25 mouse cellular contexts compared by ENCODE assay signal in the genomic region with DNA sequence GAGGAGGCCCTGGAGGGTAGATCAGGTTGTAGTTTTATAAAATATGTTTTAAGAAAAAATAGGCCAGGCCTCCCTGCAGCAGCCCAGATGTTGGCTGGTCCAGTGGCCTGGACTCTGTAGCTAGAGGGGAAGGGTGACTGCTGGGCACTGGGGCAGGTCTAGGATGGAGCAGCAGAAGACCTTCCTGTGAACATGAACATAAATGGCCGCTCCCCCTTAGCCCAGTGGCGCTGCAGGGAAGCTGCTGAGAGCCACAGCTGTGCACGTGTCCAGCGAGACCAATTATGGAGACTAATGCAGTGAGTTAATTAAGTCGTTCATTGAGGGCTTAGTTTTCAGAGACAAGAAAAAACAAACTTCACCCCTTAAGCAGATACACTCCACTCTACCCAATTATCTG. TPM values are rescaled to one million over a fixed set of nuclear protein-coding genes. Genes with fewer than 3 reads are reported as not detected.
DNase-seq lines count a peak whose midpoint lies in the region; ATAC-seq and TF ChIP-seq lines count a peak whose summit lies in the region.
"Had no signal": no experiment of that assay in that cellular context is flagged by ENCODE, and none has a peak within 500 bp of the region (broad histone marks: within the 10 kb centered on the region; RNA-seq: fewer than 3 reads in every experiment).

No protein-coding gene starts in this region.

- TF ChIP-seq EP300 in MEL (IDR thresholded peaks at IDR 0.05; ENCODE audit: low read depth in 1 of 2, low read length in 2 of 2), result no peak

- TF ChIP-seq POLR2A in MEL (IDR thresholded peaks at IDR 0.05; ENCODE audit: control insufficient read depth in 1 of 2, insufficient read depth in 1 of 2, low read depth in 1 of 2, low read length in 2 of 2, poor library complexity in 1 of 2), result no peak

- no peak for TF ChIP-seq CTCF in MEL (IDR thresholded peaks at IDR 0.05 in 2 of 3, conservative IDR thresholded peaks at IDR 0.05 in 1 of 3; ENCODE audit: control insufficient read depth in 1 of 3, insufficient read depth in 1 of 3, low read depth in 2 of 3, low read length in 3 of 3, poor library complexity in 1 of 3, severe bottlenecking in 1 of 3)

- WGBS in heart, embryonic 16.5 days, result 83% methylated on average over 5 of the region's 5 CpGs
- WGBS in heart, embryonic 11.5 days (ENCODE audit: insufficient replicate concordance), result 81% methylated on average over 5 of the region's 5 CpGs
- WGBS in embryonic facial prominence, embryonic 15.5 days, result 65% methylated on average over 5 of the region's 5 CpGs

- no peak for DNase-seq in MEL (ENCODE audit: low read depth, low spot score)
- no peak for DNase-seq in urinary bladder, postnatal 14 days (ENCODE audit: low spot score)
- no peak for DNase-seq in thymus, postnatal 4 days
- DNase-seq: adrenal gland, postnatal 25 days; cerebellum, adult 18-20 months; cerebellum, postnatal 14 days; gastrocnemius, postnatal 14 days; heart, adult 11 months; heart, postnatal 14 days; kidney, adult 8-10 months; kidney, postnatal 14 days; layer of hippocampus, postnatal 36 days; lung, adult 2 months; lung, postnatal 14 days; thymus, postnatal 25 days had no signal

- no peaks in the 10 kb centered on the region for H3K9me3 ChIP-seq in heart, embryonic 16.5 days (replicated peaks; ENCODE audit: control insufficient read depth, low read length)
- no peaks in the 10 kb centered on the region for H3K9me3 ChIP-seq in heart, embryonic 11.5 days (replicated peaks; ENCODE audit: control insufficient read depth, low read length)
- no peaks in the 10 kb centered on the region for H3K9me3 ChIP-seq in MEL (replicated peaks; ENCODE audit: insufficient read depth, low read length)
- H3K9me3 ChIP-seq in embryonic facial prominence, embryonic 15.5 days (replicated peaks), result no peaks in the 10 kb centered on the region
- H3K9me3 ChIP-seq: embryonic facial prominence, embryonic 12.5 days; heart, embryonic 12.5 days; megakaryocyte, embryonic 14.5 days; stomach, embryonic 15.5 days had no signal

- H3K79me2 ChIP-seq in MEL (ENCODE audit: control insufficient read depth, insufficient read depth, low read length, poor library complexity), result peaks cover 1% of the 10 kb centered on the region; the same call in 1 of the 2 replicates

- no peak overlapping the region for H3K4me3 ChIP-seq in heart, embryonic 16.5 days (ENCODE audit: low read length)
- no peak overlapping the region for H3K4me3 ChIP-seq in heart, embryonic 11.5 days (ENCODE audit: low read depth, low read length)
- H3K4me3 ChIP-seq in MEL (ENCODE audit: control insufficient read depth in 1 of 2, insufficient read depth in 1 of 2, low read depth in 2 of 2, low read length in 2 of 2), result no peak overlapping the region
- no peak overlapping the region for H3K4me3 ChIP-seq in embryonic facial prominence, embryonic 15.5 days (replicated peaks)
- H3K4me3 ChIP-seq: embryonic facial prominence, embryonic 12.5 days; heart, embryonic 12.5 days; megakaryocyte, embryonic 14.5 days; stomach, embryonic 15.5 days had no signal

- no peak overlapping the region for H3K4me2 ChIP-seq in heart, embryonic 16.5 days (ENCODE audit: low read depth, low read length)
- H3K4me2 ChIP-seq in heart, embryonic 11.5 days, result no peak overlapping the region
- H3K4me2 ChIP-seq in embryonic facial prominence, embryonic 15.5 days (replicated peaks), result no peak overlapping the region
- H3K4me2 ChIP-seq: embryonic facial prominence, embryonic 12.5 days; heart, embryonic 12.5 days; stomach, embryonic 15.5 days had no signal

- no peak overlapping the region for H3K9ac ChIP-seq in heart, embryonic 16.5 days (ENCODE audit: low read length)
- no peak overlapping the region for H3K9ac ChIP-seq in heart, embryonic 11.5 days (ENCODE audit: low read depth, low read length)
- no peak overlapping the region for H3K9ac ChIP-seq in MEL (ENCODE audit: control insufficient read depth, low read depth, low read length, poor library complexity, severe bottlenecking)
- H3K9ac ChIP-seq in embryonic facial prominence, embryonic 15.5 days, result no peak overlapping the region
- H3K9ac ChIP-seq: embryonic facial prominence, embryonic 12.5 days; heart, embryonic 12.5 days; stomach, embryonic 15.5 days had no signal

- no peaks in the 10 kb centered on the region for H3K27me3 ChIP-seq in heart, embryonic 16.5 days (ENCODE audit: control insufficient read depth, insufficient read depth, low read length)
- H3K27me3 ChIP-seq in heart, embryonic 11.5 days (ENCODE audit: control insufficient read depth, insufficient read depth, low read length), result no peaks in the 10 kb centered on the region
- H3K27me3 ChIP-seq in MEL (ENCODE audit: control insufficient read depth in 1 of 2, insufficient read depth in 2 of 2, low read length in 2 of 2), result no peaks in the 10 kb centered on the region
- H3K27me3 ChIP-seq in embryonic facial prominence, embryonic 15.5 days, result no peaks in the 10 kb centered on the region
- H3K27me3 ChIP-seq: embryonic facial prominence, embryonic 12.5 days; heart, embryonic 12.5 days; megakaryocyte, embryonic 14.5 days; stomach, embryonic 15.5 days had no signal

- TF ChIP-seq RAD21 in MEL (IDR thresholded peaks at IDR 0.05; ENCODE audit: low read depth, low read length), result no peak

- H3K36me3 ChIP-seq in heart, embryonic 16.5 days (ENCODE audit: control insufficient read depth, insufficient read depth), result peaks cover 56% of the 10 kb centered on the region
- H3K36me3 ChIP-seq in heart, embryonic 11.5 days (ENCODE audit: control insufficient read depth, insufficient read depth, low read length), result peaks cover 42% of the 10 kb centered on the region
- H3K36me3 ChIP-seq in MEL (ENCODE audit: control insufficient read depth in 1 of 2, insufficient read depth in 2 of 2, low read length in 2 of 2), result peaks cover 9 to 13% of the 10 kb centered on the region in 2 experiments
- peaks cover 74% of the 10 kb centered on the region for H3K36me3 ChIP-seq in embryonic facial prominence, embryonic 15.5 days

- no peak for ATAC-seq in heart, embryonic 16.5 days (replicated peaks; ENCODE audit: extremely low read depth, insufficient read depth, low FRiP score)
- no peak for ATAC-seq in heart, embryonic 11.5 days (replicated peaks; ENCODE audit: insufficient number of reproducible peaks, low FRiP score, low TSS enrichment)
- ATAC-seq in embryonic facial prominence, embryonic 15.5 days (ENCODE audit: insufficient number of reproducible peaks, low FRiP score, low TSS enrichment, low read depth), result 0 out of 2 replicates have a peak, but pooled peaks have one; percentile 61
- ATAC-seq in megakaryocyte, adult 5-6 weeks (ENCODE audit: poor library complexity, severe bottlenecking), result peak; percentile 45
- ATAC-seq: CD4-positive, CD25-positive, alpha-beta regulatory T cell, adult 4 months; forebrain, embryonic 16.5 days had no signal

- no peaks in the 10 kb centered on the region for H3K4me1 ChIP-seq in heart, embryonic 16.5 days (ENCODE audit: control insufficient read depth, insufficient read depth, low read length)
- no peaks in the 10 kb centered on the region for H3K4me1 ChIP-seq in heart, embryonic 11.5 days (ENCODE audit: control insufficient read depth, insufficient read depth, low read length)
- H3K4me1 ChIP-seq in MEL (ENCODE audit: control insufficient read depth in 1 of 2, insufficient read depth in 2 of 2, low read length in 2 of 2), result peaks cover 0 to 6% of the 10 kb centered on the region in 2 experiments; a peak in 2 of 4 replicates
- no peaks in the 10 kb centered on the region for H3K4me1 ChIP-seq in embryonic facial prominence, embryonic 15.5 days
- H3K4me1 ChIP-seq: embryonic facial prominence, embryonic 12.5 days; heart, embryonic 12.5 days; stomach, embryonic 15.5 days had no signal

- H3K27ac ChIP-seq in heart, embryonic 16.5 days (ENCODE audit: low read length), result peak overlapping the region; percentile 46
- no peak overlapping the region for H3K27ac ChIP-seq in heart, embryonic 11.5 days (ENCODE audit: low read depth, low read length)
- peak overlapping the region; percentile 25 for H3K27ac ChIP-seq in MEL (ENCODE audit: control insufficient read depth, low read depth, low read length)
- no peak overlapping the region for H3K27ac ChIP-seq in embryonic facial prominence, embryonic 15.5 days (replicated peaks)
- H3K27ac ChIP-seq: embryonic facial prominence, embryonic 12.5 days; stomach, embryonic 15.5 days had no signal

RNA-seq across cellular contexts. Expression of gene Mtfr1l, which starts 9.4 kb away (rescaled TPM):
- polyA plus RNA-seq in heart, embryonic 16.5 days (2015; fragmentation: Nextera tagmentation; extraction: Ambion mirVana), result 165 and 167 TPM in 2 replicates
- 167 and 177 TPM in 2 replicates for polyA plus RNA-seq in heart, embryonic 11.5 days (2014; fragmentation: Nextera tagmentation; extraction: Ambion mirVana)
- 44.3 and 52.0 TPM in 2 replicates for total RNA-seq in MEL (2012; rRNA removed)
- polyA plus RNA-seq in MEL (2012; ENCODE audit: insufficient read depth in 1 of 2, insufficient read length in 2 of 2, low read depth in 1 of 2, low replicate concordance in 2 of 2, missing spikeins in 1 of 2), result 10 to 100 TPM in 1 of 2 experiments, not detected in 1; 88.3 TPM
- 111 and 116 TPM in 2 replicates for polyA plus RNA-seq in embryonic facial prominence, embryonic 15.5 days (2015; fragmentation: Nextera tagmentation; extraction: Ambion mirVana)
- 40.4 and 48.1 TPM in 2 replicates for total RNA-seq in megakaryocyte, adult 5-6 weeks (2015)
- total RNA-seq in megakaryocyte, adult 5-6 weeks (2017), result 33.6 and 38.3 TPM in 2 replicates

RNA-seq across cellular contexts. Expression of gene Aunip, which starts 15.0 kb away (rescaled TPM):
- 8.1 and 10.0 TPM in 2 replicates for polyA plus RNA-seq in heart, embryonic 16.5 days (2015; fragmentation: Nextera tagmentation; extraction: Ambion mirVana)
- 5.6 and 6.6 TPM in 2 replicates for polyA plus RNA-seq in heart, embryonic 11.5 days (2014; fragmentation: Nextera tagmentation; extraction: Ambion mirVana)
- 12.8 and 14.9 TPM in 2 replicates for total RNA-seq in MEL (2012; rRNA removed)
- 10 to 100 TPM in 1 of 2 experiments, not detected in 1; 20.6 TPM for polyA plus RNA-seq in MEL (2012; ENCODE audit: insufficient read depth in 1 of 2, insufficient read length in 2 of 2, low read depth in 1 of 2, low replicate concordance in 2 of 2, missing spikeins in 1 of 2)
- 8.8 and 8.9 TPM in 2 replicates for polyA plus RNA-seq in embryonic facial prominence, embryonic 15.5 days (2015; fragmentation: Nextera tagmentation; extraction: Ambion mirVana)
- total RNA-seq in megakaryocyte, adult 5-6 weeks (2015), result 3.7 and 3.9 TPM in 2 replicates
- total RNA-seq in megakaryocyte, adult 5-6 weeks (2017), result 12.6 and 17.0 TPM in 2 replicates
- polyA plus RNA-seq: lung, adult 2 months had no signal

RNA-seq across cellular contexts. Expression of gene Selenon, which starts 26.2 kb away (rescaled TPM):
- 5.4 and 7.9 TPM in 2 replicates for polyA plus RNA-seq in heart, embryonic 16.5 days (2015; fragmentation: Nextera tagmentation; extraction: Ambion mirVana)
- 22.4 and 25.3 TPM in 2 replicates for polyA plus RNA-seq in heart, embryonic 11.5 days (2014; fragmentation: Nextera tagmentation; extraction: Ambion mirVana)
- total RNA-seq in MEL (2012; rRNA removed), result 2.2 and 2.9 TPM in 2 replicates
- polyA plus RNA-seq in MEL (2012; ENCODE audit: insufficient read depth in 1 of 2, insufficient read length in 2 of 2, low read depth in 1 of 2, low replicate concordance in 2 of 2, missing spikeins in 1 of 2), result 10 to 100 TPM in 1 of 2 experiments, not detected in 1; 16.3 TPM
- polyA plus RNA-seq in embryonic facial prominence, embryonic 15.5 days (2015; fragmentation: Nextera tagmentation; extraction: Ambion mirVana), result 19.8 and 29.8 TPM in 2 replicates
- 24.9 and 25.4 TPM in 2 replicates for total RNA-seq in megakaryocyte, adult 5-6 weeks (2015)
- total RNA-seq in megakaryocyte, adult 5-6 weeks (2017), result 6.3 and 8.2 TPM in 2 replicates

RNA-seq across cellular contexts. Expression of gene Paqr7, which starts 29.3 kb away (rescaled TPM):
- 12.4 and 13.2 TPM in 2 replicates for polyA plus RNA-seq in heart, embryonic 16.5 days (2015; fragmentation: Nextera tagmentation; extraction: Ambion mirVana)
- polyA plus RNA-seq in heart, embryonic 11.5 days (2014; fragmentation: Nextera tagmentation; extraction: Ambion mirVana), result 4.2 and 4.8 TPM in 2 replicates
- 0.19 and 0.26 TPM in 2 replicates for total RNA-seq in MEL (2012; rRNA removed)
- 1 to 10 TPM in 1 of 2 experiments, not detected in 1; 2.4 TPM for polyA plus RNA-seq in MEL (2012; ENCODE audit: insufficient read depth in 1 of 2, insufficient read length in 2 of 2, low read depth in 1 of 2, low replicate concordance in 2 of 2, missing spikeins in 1 of 2)
- polyA plus RNA-seq in embryonic facial prominence, embryonic 15.5 days (2015; fragmentation: Nextera tagmentation; extraction: Ambion mirVana), result 5.7 and 7.2 TPM in 2 replicates
- total RNA-seq in megakaryocyte, adult 5-6 weeks (2015), result 10.7 and 11.7 TPM in 2 replicates
- total RNA-seq in megakaryocyte, adult 5-6 weeks (2017), result 17.0 and 17.6 TPM in 2 replicates

RNA-seq across cellular contexts. Expression of gene Stmn1, which starts 57.7 kb away (rescaled TPM):
- 936 and 979 TPM in 2 replicates for polyA plus RNA-seq in heart, embryonic 16.5 days (2015; fragmentation: Nextera tagmentation; extraction: Ambion mirVana)
- polyA plus RNA-seq in heart, embryonic 11.5 days (2014; fragmentation: Nextera tagmentation; extraction: Ambion mirVana), result 962 and 991 TPM in 2 replicates
- 200 and 214 TPM in 2 replicates for total RNA-seq in MEL (2012; rRNA removed)
- 100 to 1,000 TPM in 1 of 2 experiments, not detected in 1; 350 TPM for polyA plus RNA-seq in MEL (2012; ENCODE audit: insufficient read depth in 1 of 2, insufficient read length in 2 of 2, low read depth in 1 of 2, low replicate concordance in 2 of 2, missing spikeins in 1 of 2)
- 1,403 and 1,438 TPM in 2 replicates for polyA plus RNA-seq in embryonic facial prominence, embryonic 15.5 days (2015; fragmentation: Nextera tagmentation; extraction: Ambion mirVana)
- 563 and 570 TPM in 2 replicates for total RNA-seq in megakaryocyte, adult 5-6 weeks (2015)
- total RNA-seq in megakaryocyte, adult 5-6 weeks (2017), result 790 and 821 TPM in 2 replicates

Comparison
In these comparisons a context has a peak if more than half of its experiments do, and no peak if none do; other contexts are left out.
1. H3K27ac ChIP-seq: peak in heart, embryonic 16.5 days (single experiment) and MEL (single experiment); none in heart, embryonic 11.5 days (single experiment) and embryonic facial prominence, embryonic 15.5 days (single experiment).
2. ATAC-seq: peak in embryonic facial prominence, embryonic 15.5 days (single experiment) and megakaryocyte, adult 5-6 weeks (single experiment); none in heart, embryonic 16.5 days (single experiment) and heart, embryonic 11.5 days (single experiment).